Mouse (Mus musculus) myocyte (in vitro differentiated cells): ENCODE data around the gene Gucy2c.

Experiments used
- MAX ChIP-seq: IDR thresholded peaks from one replicate; pipeline ENCODE4 v1.6.1; 2011; ENCODE audit warnings: low read depth, mild to moderate bottlenecking, control low read depth
- POLR2A ChIP-seq: IDR thresholded peaks from one replicate; pipeline ENCODE4 v1.6.1; 2011; ENCODE audit warnings: low read depth, mild to moderate bottlenecking, control low read depth, moderate library complexity; ENCODE audit not compliant: insufficient read length
- USF1 ChIP-seq: IDR thresholded peaks from one replicate; pipeline ENCODE4 v1.6.1; 2011; ENCODE audit warnings: low read depth, mild to moderate bottlenecking, control low read depth, moderate library complexity

DNA sequence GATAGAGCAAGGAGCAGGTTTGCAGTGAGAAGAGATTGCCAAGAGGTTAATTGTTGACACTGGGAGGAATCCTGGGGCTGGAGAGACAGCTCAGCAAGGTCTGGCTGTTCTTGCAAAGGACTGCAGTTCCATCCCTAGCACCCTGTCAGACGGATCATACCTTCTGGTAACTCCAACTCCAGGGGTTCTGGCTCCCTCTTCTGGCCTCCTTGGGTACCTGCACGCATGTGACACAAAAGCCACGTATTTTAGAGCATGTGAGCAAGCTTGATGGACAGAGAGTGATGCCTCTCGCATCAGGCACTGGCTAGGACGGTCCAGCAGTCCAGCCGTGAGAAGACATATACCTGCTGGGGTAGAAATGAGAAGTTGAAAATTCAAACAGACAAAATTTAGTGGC lies 90.3 kb downstream of the Gucy2c start:
- no peak for TF ChIP-seq POLR2A
- TF ChIP-seq MAX: no peak
- TF ChIP-seq USF1: no peak
